Mouse (Mus musculus) CD4-positive, CD25-positive, alpha-beta regulatory T cell, adult 9 weeks (primary cell): ENCODE results near the gene Gm11099. TPM values are rescaled to one million over a fixed set of nuclear protein-coding genes. Genes with fewer than 3 reads are reported as not detected.

Experiments
- polyA plus RNA-seq: library from polyadenylated mRNA; unstranded; fragments of 100-300 nt; shearing (Covaris generic); gene quantifications from one replicate; pipeline ENCODE4 v1.2.1, GENCODE M21; 2017

Gene Gm11099
- not detected for polyA plus RNA-seq

DNA sequence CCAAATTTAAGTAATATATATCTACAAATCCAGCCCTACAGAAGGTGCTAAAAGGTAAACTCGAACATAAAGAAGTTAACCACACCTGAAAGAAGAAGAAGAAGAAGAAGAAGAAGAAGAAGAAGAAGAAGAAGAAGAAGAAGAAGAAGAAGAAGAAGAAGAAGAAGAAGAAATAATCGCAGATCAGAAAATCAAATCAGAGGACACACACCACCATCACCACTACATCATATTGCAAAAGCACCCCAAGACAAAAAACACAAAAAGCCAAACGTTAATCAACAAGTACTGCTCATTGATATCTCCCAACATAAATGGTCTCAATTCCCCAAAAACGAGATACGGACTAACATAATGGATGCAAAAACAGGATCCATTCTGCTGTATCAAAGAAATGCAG, at the start of gene Gm11099:
Gm11099 (plus strand) TSS at position 301 of the 400 bp plus-strand sequence.

